Mouse (Mus musculus): ENCODE data around the gene Prmt9. TPM values are rescaled to one million over a fixed set of nuclear protein-coding genes. Genes with fewer than 3 reads are reported as not detected.

Prmt9 gene
- 24.2 and 24.8 TPM in 2 replicates for polyA plus RNA-seq (2016; fragmentation: Nextera tagmentation; extraction: Ambion mirVana)

- 4% methylated on average over 42 of the region's 42 CpGs for WGBS
- H3K9me3 ChIP-seq: no peaks in the 10 kb centered on the region
- H3K27me3 ChIP-seq: no peaks in the 10 kb centered on the region
- H3K4me1 ChIP-seq (replicated peaks): no peaks in the 10 kb centered on the region; the same call in none of the 2 replicates
- H3K4me3 ChIP-seq (replicated peaks): peak within 1 kb of the TSS; percentile 82
- peak within 1 kb of the TSS; percentile 76 for H3K4me2 ChIP-seq
- H3K36me3 ChIP-seq: peaks cover 30% of the 10 kb centered on the region
- peak within 1 kb of the TSS; percentile 87 for H3K27ac ChIP-seq
- peak; percentile 94 for ATAC-seq (ENCODE audit: insufficient number of reproducible peaks, insufficient read depth, low FRiP score, low TSS enrichment, low read depth)
- peak within 1 kb of the TSS; percentile 90 for H3K9ac ChIP-seq (replicated peaks)
Measured at GRCm38 (mm10) chr8:77549121-77549706, at the start of gene Prmt9. Gene Prmt9 (plus strand): TSS chr8:77549397.

- Histone ChIP-seq H3K9me3 (no peaks in the 10 kb centered on the region), H3K9ac (replicated peaks) (no peak overlapping the region), H3K27ac (no peak overlapping the region), H3K4me3 (replicated peaks) (no peak overlapping the region), H3K36me3 (no peaks in the 10 kb centered on the region), H3K27me3 (no peaks in the 10 kb centered on the region), H3K4me1 (replicated peaks) (peaks cover 13% of the 10 kb centered on the region), H3K4me2 (no peak overlapping the region)
- 96% methylated on average over 3 of the region's 3 CpGs for WGBS
- no peak for ATAC-seq (ENCODE audit: insufficient number of reproducible peaks, insufficient read depth, low FRiP score, low TSS enrichment, low read depth)
Measured at GRCm38 (mm10) chr8:77500264-77500663, 48.9 kb upstream of the Prmt9 start.

GRCm38 (mm10) chr8:77501131-77501530 lies 48.1 kb upstream of the Prmt9 start:
- Histone ChIP-seq H3K36me3 (no peaks in the 10 kb centered on the region), H3K27ac (no peak overlapping the region), H3K27me3 (no peaks in the 10 kb centered on the region), H3K4me1 (replicated peaks) (peaks cover 9% of the 10 kb centered on the region), H3K4me3 (replicated peaks) (no peak overlapping the region), H3K9ac (replicated peaks) (no peak overlapping the region), H3K9me3 (no peaks in the 10 kb centered on the region), H3K4me2 (no peak overlapping the region)
- no peak for ATAC-seq (ENCODE audit: insufficient number of reproducible peaks, insufficient read depth, low FRiP score, low TSS enrichment, low read depth)
- 80% methylated on average over 8 of the region's 8 CpGs for WGBS

- H3K27me3 ChIP-seq: no peaks in the 10 kb centered on the region
- H3K36me3 ChIP-seq: no peaks in the 10 kb centered on the region
- no peak overlapping the region for H3K9ac ChIP-seq (replicated peaks)
- no peak overlapping the region for H3K4me3 ChIP-seq (replicated peaks)
- no peaks in the 10 kb centered on the region for H3K9me3 ChIP-seq
- WGBS: 92% methylated on average over 6 of the region's 6 CpGs
- peaks cover 20% of the 10 kb centered on the region for H3K4me1 ChIP-seq (replicated peaks)
- H3K27ac ChIP-seq: no peak overlapping the region
- H3K4me2 ChIP-seq: no peak overlapping the region
- no peak for ATAC-seq (ENCODE audit: insufficient number of reproducible peaks, insufficient read depth, low FRiP score, low TSS enrichment, low read depth)
Measured at GRCm38 (mm10) chr8:77502547-77502946, 46.6 kb upstream of the Prmt9 start.

- no peak overlapping the region for H3K4me3 ChIP-seq (replicated peaks)
- H3K9me3 ChIP-seq: no peaks in the 10 kb centered on the region
- no peaks in the 10 kb centered on the region for H3K27me3 ChIP-seq
- 0 out of 2 replicates have a peak overlapping the region, but pooled peaks have one; percentile 2 for H3K4me2 ChIP-seq
- 0 out of 2 replicates have a peak overlapping the region, but pooled peaks have one; percentile 12 for H3K27ac ChIP-seq
- H3K4me1 ChIP-seq (replicated peaks): peaks cover 32% of the 10 kb centered on the region
- no peaks in the 10 kb centered on the region for H3K36me3 ChIP-seq
- ATAC-seq (ENCODE audit: insufficient number of reproducible peaks, insufficient read depth, low FRiP score, low TSS enrichment, low read depth): no peak
- H3K9ac ChIP-seq (replicated peaks): no peak overlapping the region
- 68% methylated on average over 7 of the region's 7 CpGs for WGBS
Measured at GRCm38 (mm10) chr8:77506539-77506938, 42.7 kb upstream of the Prmt9 start.

- Histone ChIP-seq H3K27ac (no peak overlapping the region), H3K9me3 (no peaks in the 10 kb centered on the region), H3K4me2 (no peak overlapping the region), H3K9ac (replicated peaks) (no peak overlapping the region), H3K4me3 (replicated peaks) (no peak overlapping the region), H3K27me3 (no peaks in the 10 kb centered on the region), H3K4me1 (replicated peaks) (peaks cover 42% of the 10 kb centered on the region), H3K36me3 (no peaks in the 10 kb centered on the region)
- WGBS: 46% methylated on average over 10 of the region's 10 CpGs
- no peak for ATAC-seq (ENCODE audit: insufficient number of reproducible peaks, insufficient read depth, low FRiP score, low TSS enrichment, low read depth)
Measured at GRCm38 (mm10) chr8:77507510-77508035, 41.6 kb upstream of the Prmt9 start.

GRCm38 (mm10) chr8:77509044-77509443 lies 40.2 kb upstream of the Prmt9 start:
- WGBS: 88% methylated on average over 7 of the region's 7 CpGs
- peaks cover 49% of the 10 kb centered on the region for H3K4me1 ChIP-seq (replicated peaks)

GRCm38 (mm10) chr8:77510426-77510825 lies 38.8 kb upstream of the Prmt9 start:
- WGBS: 80% methylated on average over 3 of the region's 3 CpGs
- Histone ChIP-seq H3K9me3 (no peaks in the 10 kb centered on the region), H3K9ac (replicated peaks) (no peak overlapping the region), H3K4me3 (replicated peaks) (no peak overlapping the region), H3K36me3 (no peaks in the 10 kb centered on the region), H3K27ac (no peak overlapping the region), H3K4me1 (replicated peaks) (peaks cover 60% of the 10 kb centered on the region), H3K27me3 (no peaks in the 10 kb centered on the region), H3K4me2 (no peak overlapping the region)
- ATAC-seq (ENCODE audit: insufficient number of reproducible peaks, insufficient read depth, low FRiP score, low TSS enrichment, low read depth): no peak

More at GRCm38 (mm10) chr8:77509044-77509443, 40.2 kb upstream of the Prmt9 start:
- no peak for ATAC-seq (ENCODE audit: insufficient number of reproducible peaks, insufficient read depth, low FRiP score, low TSS enrichment, low read depth)
- no peak overlapping the region for H3K27ac ChIP-seq
- H3K9me3 ChIP-seq: no peaks in the 10 kb centered on the region
- no peak overlapping the region for H3K4me2 ChIP-seq
- H3K36me3 ChIP-seq: no peaks in the 10 kb centered on the region
- H3K4me3 ChIP-seq (replicated peaks): no peak overlapping the region
- no peaks in the 10 kb centered on the region for H3K27me3 ChIP-seq
- no peak overlapping the region for H3K9ac ChIP-seq (replicated peaks)

GRCm38 (mm10) chr8:77511750-77512493 lies 37.3 kb upstream of the Prmt9 start:
- no peaks in the 10 kb centered on the region for H3K27me3 ChIP-seq
- WGBS: 37% methylated on average over 13 of the region's 13 CpGs
- H3K9me3 ChIP-seq: no peaks in the 10 kb centered on the region
- peak overlapping the region; percentile 78; the same call in 1 of the 2 replicates for H3K27ac ChIP-seq
- H3K9ac ChIP-seq (replicated peaks): no peak overlapping the region
- peak overlapping the region; percentile 25; the same call in 1 of the 2 replicates for H3K4me2 ChIP-seq
- peaks cover 71% of the 10 kb centered on the region for H3K4me1 ChIP-seq (replicated peaks)
- no peak overlapping the region for H3K4me3 ChIP-seq (replicated peaks)
- no peaks in the 10 kb centered on the region for H3K36me3 ChIP-seq
- peak; percentile 54; the same call in 1 of the 2 replicates for ATAC-seq (ENCODE audit: insufficient number of reproducible peaks, insufficient read depth, low FRiP score, low TSS enrichment, low read depth)

- Histone ChIP-seq H3K36me3 (no peaks in the 10 kb centered on the region), H3K4me3 (replicated peaks) (no peak overlapping the region), H3K9ac (replicated peaks) (no peak overlapping the region), H3K9me3 (no peaks in the 10 kb centered on the region), H3K4me1 (replicated peaks) (peaks cover 71% of the 10 kb centered on the region), H3K4me2 (peak overlapping the region; percentile 81), H3K27me3 (no peaks in the 10 kb centered on the region), H3K27ac (no peak overlapping the region)
- 85% methylated on average over 8 of the region's 8 CpGs for WGBS
- no peak for ATAC-seq (ENCODE audit: insufficient number of reproducible peaks, insufficient read depth, low FRiP score, low TSS enrichment, low read depth)
Measured at GRCm38 (mm10) chr8:77515201-77515600, 34.0 kb upstream of the Prmt9 start.

- H3K36me3 ChIP-seq: no peaks in the 10 kb centered on the region
- H3K4me1 ChIP-seq (replicated peaks): peaks cover 66% of the 10 kb centered on the region
- peak overlapping the region; percentile 81 for H3K4me2 ChIP-seq
- peak overlapping the region; percentile 81 for H3K4me3 ChIP-seq (replicated peaks)
- H3K9ac ChIP-seq (replicated peaks): 0 out of 2 replicates have a peak overlapping the region, but pooled peaks have one; percentile 81
- no peak for ATAC-seq (ENCODE audit: insufficient number of reproducible peaks, insufficient read depth, low FRiP score, low TSS enrichment, low read depth)
- no peaks in the 10 kb centered on the region for H3K9me3 ChIP-seq
- 45% methylated on average over 8 of the region's 8 CpGs for WGBS
- no peak overlapping the region for H3K27ac ChIP-seq
- H3K27me3 ChIP-seq: no peaks in the 10 kb centered on the region
Measured at GRCm38 (mm10) chr8:77515786-77516185, 33.4 kb upstream of the Prmt9 start.

All from limb, embryonic 12.5 days (tissue).